Mouse (Mus musculus) forebrain, embryonic 12.5 days (tissue): ENCODE measurements around the gene Rdh5. TPM values are rescaled to one million over a fixed set of nuclear protein-coding genes. Genes with fewer than 3 reads are reported as not detected.

Experiments
- ATAC-seq: fragments of 200-750 bp; cut with Nextera tagmentation; 2 replicates; pipeline ENCODE4 v1.8.0; 2017; ENCODE audit warnings: moderate TSS enrichment; ENCODE audit not compliant: low FRiP score
- H3K27ac ChIP-seq: fragments of 300-500 bp; sonication (generic); 2 replicates; pipeline ENCODE4 v1.5.1; 2016; ENCODE audit warnings: mild to moderate bottlenecking
- H3K27me3 ChIP-seq: fragments of 300-500 bp; sonication (generic); 2 replicates; pipeline ENCODE4 v1.6.1; 2016; ENCODE audit warnings: mild to moderate bottlenecking
- H3K36me3 ChIP-seq: fragments of 300-500 bp; sonication (generic); replicated peaks from 2 replicates; pipeline ENCODE4 v1.6.1; 2016; ENCODE audit warnings: mild to moderate bottlenecking
- H3K4me1 ChIP-seq: fragments of 300-500 bp; sonication (generic); 2 replicates; pipeline ENCODE4 v1.6.1; 2016
- H3K4me2 ChIP-seq: fragments of 300-500 bp; sonication (generic); 2 replicates; pipeline ENCODE4 v1.6.1; 2016; ENCODE audit warnings: mild to moderate bottlenecking, moderate library complexity
- H3K4me3 ChIP-seq: fragments of 300-500 bp; sonication (generic); replicated peaks from 2 replicates; pipeline ENCODE4 v1.5.1; 2016; ENCODE audit warnings: mild to moderate bottlenecking
- H3K9ac ChIP-seq: fragments of 300-500 bp; sonication (generic); 2 replicates; pipeline ENCODE4 v1.6.1; 2016; ENCODE audit warnings: mild to moderate bottlenecking
- H3K9me3 ChIP-seq: fragments of 300-500 bp; sonication (generic); 2 replicates; pipeline ENCODE4 v1.6.1; 2016
- WGBS: fragments of 180-500 bp; shearing (Covaris S2); methylation state at CpG from one replicate; pipeline ENCODE4 v1.1.7; 2016; 5-methylcytosine and 5-hydroxymethylcytosine counted together
- polyA plus RNA-seq: library from polyadenylated mRNA; unstranded; fragments of >200 nt; fragmentation: Nextera tagmentation; extraction: Ambion mirVana; gene quantifications from 2 replicates; pipeline ENCODE4 v1.2.1, GENCODE M21; 2016

Gene Rdh5
- polyA plus RNA-seq, 1 experiment from 2014 or later: 13.3 TPM

DNA sequence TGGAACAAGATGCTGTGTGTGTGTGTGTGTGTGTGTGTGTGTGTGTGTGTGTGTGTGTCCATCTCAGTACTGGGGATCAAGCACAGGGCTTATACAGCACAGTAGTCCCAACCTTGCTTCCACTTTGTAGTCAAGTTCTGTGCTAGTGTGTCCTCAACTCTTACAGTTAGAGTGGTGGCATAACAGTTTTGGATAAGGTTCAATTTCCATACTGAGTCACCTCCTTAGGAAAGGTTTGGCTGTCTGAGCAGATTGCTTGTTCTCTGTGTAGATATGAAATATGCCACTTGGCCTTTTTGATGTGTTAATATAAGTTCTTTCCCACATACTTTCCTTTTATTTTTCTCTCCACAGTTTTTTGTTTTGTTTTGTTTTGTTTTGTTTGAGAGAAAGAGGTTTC is 44.4 kb downstream of the Rdh5 start:
- Histone ChIP-seq H3K9me3 (no peaks in the 10 kb centered on the region), H3K27ac (no peak overlapping the region), H3K9ac (no peak overlapping the region), H3K4me3 (no peak overlapping the region), H3K27me3 (no peaks in the 10 kb centered on the region), H3K4me1 (no peaks in the 10 kb centered on the region), H3K4me2 (no peak overlapping the region), H3K36me3 (peaks cover 63% of the 10 kb centered on the region)
- no peak for ATAC-seq

- no peak overlapping the region for H3K4me2 ChIP-seq
- H3K4me3 ChIP-seq: no peak overlapping the region
- no peaks in the 10 kb centered on the region for H3K27me3 ChIP-seq
- H3K9me3 ChIP-seq: no peaks in the 10 kb centered on the region
- no peak for ATAC-seq
- H3K4me1 ChIP-seq: no peaks in the 10 kb centered on the region
- H3K9ac ChIP-seq: no peak overlapping the region
- peaks cover 59% of the 10 kb centered on the region for H3K36me3 ChIP-seq
- H3K27ac ChIP-seq: no peak overlapping the region
- WGBS: 87% methylated on average over 3 of the region's 3 CpGs
These were observed 52.3 kb downstream of the Rdh5 start for GRCm38 (mm10) chr10:128870341-128870740.

DNA sequence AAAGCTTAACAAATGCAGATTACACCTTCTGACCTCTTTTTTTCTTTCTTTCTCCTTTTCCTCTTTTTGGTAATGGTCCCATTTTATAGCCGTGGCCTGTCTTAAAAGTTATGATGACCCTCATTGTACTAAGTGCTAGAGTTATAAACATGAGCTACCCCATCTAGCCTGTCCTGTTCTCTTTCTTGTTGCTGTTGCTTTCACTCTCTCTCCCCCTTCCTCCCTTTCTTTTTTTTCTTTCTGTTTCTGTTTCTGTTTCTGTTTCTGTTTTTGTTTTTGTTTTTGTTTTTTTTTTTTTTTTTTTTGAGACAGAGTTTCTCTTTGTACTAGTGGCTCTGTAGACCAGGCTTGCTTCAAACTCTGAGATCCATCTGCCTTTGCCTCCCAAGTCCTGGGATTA is 56.2 kb downstream of the Rdh5 start:
- WGBS: 88% methylated on average over 1 of the region's 1 CpGs
- no peaks in the 10 kb centered on the region for H3K9me3 ChIP-seq
- H3K9ac ChIP-seq: no peak overlapping the region
- peaks cover 43% of the 10 kb centered on the region for H3K36me3 ChIP-seq
- H3K4me1 ChIP-seq: no peaks in the 10 kb centered on the region
- H3K27me3 ChIP-seq: no peaks in the 10 kb centered on the region
- H3K4me2 ChIP-seq: no peak overlapping the region
- H3K27ac ChIP-seq: no peak overlapping the region
- no peak overlapping the region for H3K4me3 ChIP-seq
- ATAC-seq: no peak

GRCm38 (mm10) chr10:128866042-128866441 is 56.6 kb downstream of the Rdh5 start:
- Histone ChIP-seq H3K27me3 (no peaks in the 10 kb centered on the region), H3K4me2 (no peak overlapping the region), H3K27ac (no peak overlapping the region), H3K4me3 (no peak overlapping the region), H3K4me1 (no peaks in the 10 kb centered on the region), H3K36me3 (peaks cover 41% of the 10 kb centered on the region), H3K9me3 (no peaks in the 10 kb centered on the region), H3K9ac (no peak overlapping the region)
- no peak for ATAC-seq
- WGBS: 91% methylated on average over 3 of the region's 3 CpGs

Other genes starting within 250 kb of the Rdh5 start
- gene Suox, start 248.8 kb downstream of the Rdh5 start, polyA plus RNA-seq: 10.4 and 10.7 TPM in 2 replicates
- 90.9 and 98.8 TPM in 2 replicates for gene Rab5b, start 226.6 kb downstream of the Rdh5 start, polyA plus RNA-seq
- gene Pmel, start 218.7 kb downstream of the Rdh5 start, polyA plus RNA-seq: 0.88 and 4.4 TPM in 2 replicates
- gene Cdk2, start 217.9 kb downstream of the Rdh5 start, polyA plus RNA-seq: 95.2 and 104 TPM in 2 replicates
- 3.9 and 4.2 TPM in 2 replicates for gene Dgka, start 178.0 kb downstream of the Rdh5 start, polyA plus RNA-seq
- 51.2 and 52.8 TPM in 2 replicates for gene Pym1, start 175.0 kb downstream of the Rdh5 start, polyA plus RNA-seq
- gene Mmp19, start 132.0 kb downstream of the Rdh5 start, polyA plus RNA-seq: 0.40 and 0.60 TPM in 2 replicates
- 55.0 and 58.9 TPM in 2 replicates for gene Dnajc14, start 118.8 kb downstream of the Rdh5 start, polyA plus RNA-seq
- 18.4 and 21.3 TPM in 2 replicates for gene Tmem198b, start 118.5 kb downstream of the Rdh5 start, polyA plus RNA-seq
- 251 and 256 TPM in 2 replicates for gene Sarnp, start 105.6 kb downstream of the Rdh5 start, polyA plus RNA-seq
- 47.4 and 53.0 TPM in 2 replicates for gene Ormdl2, start 101.2 kb downstream of the Rdh5 start, polyA plus RNA-seq
- gene Gdf11, start 31.2 kb downstream of the Rdh5 start, polyA plus RNA-seq: 9.3 and 9.6 TPM in 2 replicates
- gene Cd63, start 21.9 kb downstream of the Rdh5 start, polyA plus RNA-seq: 129 and 160 TPM in 2 replicates
- 183 and 188 TPM in 2 replicates for gene Bloc1s1, start 1.1 kb upstream of the Rdh5 start, polyA plus RNA-seq
- 0.46 and 0.73 TPM in 2 replicates for gene Itga7, start 10.9 kb upstream of the Rdh5 start, polyA plus RNA-seq
- gene Mettl7b, start 38.1 kb upstream of the Rdh5 start, polyA plus RNA-seq: not detected in 2 replicates
- not detected in 2 replicates for gene Olfr9, start 66.5 kb upstream of the Rdh5 start, polyA plus RNA-seq
- not detected in 2 replicates for gene Olfr763, start 87.9 kb upstream of the Rdh5 start, polyA plus RNA-seq
- gene Olfr764-ps1, start 117.0 kb upstream of the Rdh5 start, polyA plus RNA-seq: not detected in 2 replicates
- gene Olfr765, start 127.1 kb upstream of the Rdh5 start, polyA plus RNA-seq: not detected in 2 replicates
- not detected in 2 replicates for gene Olfr766-ps1, start 146.1 kb upstream of the Rdh5 start, polyA plus RNA-seq
- gene Olfr767, start 160.0 kb upstream of the Rdh5 start, polyA plus RNA-seq: not detected in 2 replicates
- gene Olfr768, start 176.5 kb upstream of the Rdh5 start, polyA plus RNA-seq: not detected in 2 replicates
- gene Olfr769, start 195.0 kb upstream of the Rdh5 start, polyA plus RNA-seq: not detected in 2 replicates
- gene Olfr770, start 216.1 kb upstream of the Rdh5 start, polyA plus RNA-seq: not detected in 2 replicates
- not detected in 2 replicates for gene Olfr771, start 241.9 kb upstream of the Rdh5 start, polyA plus RNA-seq